Mouse (Mus musculus) yolk sac, embryonic 10.5 days (tissue): ENCODE measurements at regions not wholly inside any gene's neighbourhood (a gene's known extent, or its start where the extent isn't known, plus 50 kb on each side); places are given as distances from the start of the nearest gene placed in this dataset.
A peak's percentile ranks its signal among the peaks of the same experiment; 100 is the strongest.

Experiments
- DNase-seq: peaks from one replicate; pipeline ENCODE4 v3.0.0-alpha.2; 2017; ENCODE audit warnings: low spot score

- no peak for DNase-seq
Observed at GRCm38 (mm10) chr12:58581811-58582572, 312.9 kb upstream of the Clec14a start.

GRCm38 (mm10) chr12:58569056-58569455, 300.0 kb upstream of the Clec14a start:
- no peak for DNase-seq

GRCm38 (mm10) chr12:58560840-58561239, 291.8 kb upstream of the Clec14a start:
- DNase-seq, result no peak

- DNase-seq, result no peak
Observed at GRCm38 (mm10) chr12:58559833-58560232, 290.7 kb upstream of the Clec14a start.

DNA sequence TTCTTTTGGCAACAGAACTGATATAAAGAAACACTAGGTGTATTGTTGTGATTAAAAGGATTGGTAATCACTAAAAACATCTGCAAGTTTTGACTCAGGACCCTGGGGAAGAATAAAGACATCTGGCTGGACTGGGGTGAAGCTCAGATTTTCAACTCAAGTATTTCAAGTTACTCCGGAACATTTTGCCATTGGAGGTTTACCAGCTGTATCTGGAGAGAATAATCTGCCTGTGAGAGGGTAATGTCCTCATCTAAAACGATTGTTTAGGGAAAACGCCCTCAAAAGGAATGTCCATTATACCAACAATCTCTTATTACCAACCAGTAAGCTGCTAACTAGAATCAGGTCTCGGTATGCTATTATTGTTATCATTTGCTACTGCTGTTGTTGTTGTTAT, 288.2 kb upstream of the Clec14a start:
- no peak for DNase-seq

DNA sequence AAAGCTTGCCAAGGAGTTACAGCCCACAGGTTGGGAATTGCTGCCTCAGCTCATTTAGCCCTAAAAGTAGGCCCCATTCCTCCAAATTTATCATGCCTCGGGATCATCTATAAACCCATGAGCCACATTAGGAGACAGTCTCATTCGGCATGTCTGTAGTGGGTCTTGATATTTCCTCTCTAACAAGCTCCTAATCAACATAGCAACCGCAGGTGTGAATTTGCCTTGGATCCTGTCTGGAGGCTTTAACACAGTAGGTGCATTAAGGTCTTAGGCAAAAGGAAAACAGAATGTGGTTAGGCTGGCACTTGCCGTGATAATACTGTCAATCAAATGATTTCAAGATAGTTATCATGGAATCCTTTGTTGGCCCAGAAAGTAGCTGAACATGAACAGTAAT, 287.7 kb upstream of the Clec14a start:
- no peak for DNase-seq

DNA sequence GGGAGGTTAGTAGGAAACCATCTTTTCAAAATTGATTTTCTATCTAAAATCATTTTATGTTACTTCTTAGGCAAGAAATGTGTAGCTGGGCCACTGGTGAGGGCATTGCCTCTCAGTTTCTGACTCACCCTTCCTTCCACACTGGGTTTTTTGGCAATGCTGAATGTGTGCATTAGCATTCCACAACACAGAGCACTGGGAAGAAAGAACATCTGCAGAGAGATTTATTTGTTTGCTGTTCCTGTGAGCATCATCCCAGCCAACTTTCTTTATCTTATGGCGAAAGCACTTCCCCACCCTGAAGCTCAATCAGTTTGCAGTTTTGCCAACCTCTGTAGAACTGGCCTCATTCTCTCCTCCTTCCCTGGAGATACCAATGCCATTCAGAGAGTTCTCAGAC, 287.0 kb upstream of the Clec14a start:
- DNase-seq, result no peak

DNA sequence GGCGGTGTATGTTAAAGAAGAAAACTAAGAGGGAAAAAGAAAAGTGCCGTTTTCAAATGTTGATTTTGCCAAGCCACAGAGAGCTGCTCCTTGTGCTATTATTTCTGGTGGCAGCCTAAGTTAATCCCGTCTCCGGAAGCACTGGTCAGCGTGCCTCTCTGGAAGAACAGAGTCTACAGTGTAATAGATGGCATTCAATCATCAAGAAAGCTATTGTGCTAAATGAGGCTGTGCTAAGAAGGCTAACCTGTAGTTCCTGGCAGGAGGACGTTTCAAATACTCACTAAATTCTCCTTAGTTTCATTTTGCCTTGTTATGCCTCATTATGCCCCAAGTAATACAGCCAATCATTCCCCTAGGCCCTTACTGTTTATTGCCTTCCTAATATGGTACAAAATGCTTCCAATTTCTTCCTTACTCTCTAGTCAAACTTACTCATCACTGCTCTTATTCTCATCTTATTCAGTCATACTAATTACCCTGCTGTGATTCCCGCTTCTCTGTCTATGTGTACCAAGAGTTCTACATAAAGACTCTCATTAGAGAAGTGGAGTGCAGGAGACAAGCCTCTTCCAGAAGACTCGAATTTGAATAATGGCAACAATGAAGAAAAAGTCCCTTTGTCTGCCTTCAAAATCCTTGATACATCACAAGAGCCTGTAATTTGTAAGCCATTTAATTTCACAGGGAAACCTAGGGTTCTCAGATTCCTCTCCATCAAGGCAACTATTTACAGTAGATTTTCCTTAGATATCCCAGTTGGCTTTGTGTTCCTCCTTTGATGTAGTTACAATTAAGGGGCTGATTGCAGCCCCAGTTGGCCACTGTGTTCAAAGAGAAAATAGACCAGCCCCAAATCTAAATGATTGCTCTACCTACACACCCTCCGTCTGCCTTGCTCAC, 282.0 kb upstream of the Clec14a start:
- DNase-seq, result no peak

- no peak for DNase-seq
Observed at GRCm38 (mm10) chr12:58545832-58546538, 276.9 kb upstream of the Clec14a start.

DNA sequence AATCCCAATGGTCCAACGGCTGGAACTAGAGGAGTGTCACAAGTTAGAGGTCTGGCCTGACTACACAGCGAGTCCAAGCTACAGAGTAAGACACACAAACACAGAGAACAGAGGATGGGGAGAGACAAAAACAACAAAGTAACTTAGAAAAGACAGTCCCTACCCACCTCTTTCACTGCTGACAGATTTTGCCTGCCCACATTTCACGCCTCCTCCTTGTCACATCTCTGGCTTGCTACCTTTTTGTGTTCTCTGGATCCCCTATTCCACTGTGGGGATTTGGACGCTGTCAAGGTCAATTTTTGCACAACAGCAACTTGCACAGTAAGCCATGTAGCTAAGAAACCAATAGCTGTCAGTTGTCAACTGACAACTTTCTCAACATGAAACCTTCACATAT, 275.8 kb upstream of the Clec14a start:
- no peak for DNase-seq

DNA sequence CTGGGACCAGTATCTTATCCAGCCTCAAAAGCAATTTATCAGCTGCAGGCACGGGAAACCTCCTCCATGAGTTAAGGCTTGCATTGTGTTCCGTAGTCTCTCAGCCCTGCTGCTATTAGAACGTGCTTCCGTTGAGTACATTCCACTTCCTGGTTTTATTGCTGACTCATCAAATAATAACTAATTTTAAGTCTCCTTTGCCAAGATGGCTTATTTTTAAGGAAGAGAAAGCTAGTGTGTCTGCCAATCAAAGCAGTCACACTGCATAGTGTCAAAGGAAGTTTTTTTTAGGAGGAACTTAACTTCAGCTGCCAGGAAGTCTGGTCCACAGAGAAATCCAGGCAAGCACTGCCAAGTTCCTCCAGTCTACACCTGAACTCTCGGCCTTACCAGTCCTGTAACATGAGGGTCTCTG, 269.2 kb upstream of the Clec14a start:
- peak; percentile 12 for DNase-seq

DNA sequence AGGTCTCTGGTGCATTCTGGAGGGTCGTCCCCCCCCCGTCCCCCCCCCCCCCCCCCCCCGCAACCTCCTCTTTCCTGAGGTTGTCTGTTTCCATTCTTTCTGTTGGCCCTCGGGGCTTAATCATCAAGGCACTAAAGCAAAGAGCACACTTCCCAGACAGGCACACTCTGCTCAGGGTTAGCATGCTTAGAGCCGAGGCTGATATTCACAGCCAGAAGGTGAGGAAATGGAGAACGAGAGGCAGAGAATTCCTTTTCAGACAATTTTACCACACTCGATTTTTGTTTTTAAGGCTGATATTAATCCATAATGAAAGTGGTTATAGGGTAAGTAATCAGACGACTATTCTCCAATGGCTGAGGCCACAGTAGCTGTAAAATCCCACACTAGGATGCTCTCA, 268.7 kb upstream of the Clec14a start:
- no peak for DNase-seq

GRCm38 (mm10) chr12:58536381-58536992, 267.4 kb upstream of the Clec14a start:
- no peak for DNase-seq

- DNase-seq, result no peak
Observed at GRCm38 (mm10) chr12:58530306-58530705, 261.2 kb upstream of the Clec14a start.

GRCm38 (mm10) chr12:58516800-58517199, 247.7 kb upstream of the Clec14a start:
- no peak for DNase-seq

GRCm38 (mm10) chr12:58513951-58514350, 244.9 kb upstream of the Clec14a start:
- no peak for DNase-seq

DNA sequence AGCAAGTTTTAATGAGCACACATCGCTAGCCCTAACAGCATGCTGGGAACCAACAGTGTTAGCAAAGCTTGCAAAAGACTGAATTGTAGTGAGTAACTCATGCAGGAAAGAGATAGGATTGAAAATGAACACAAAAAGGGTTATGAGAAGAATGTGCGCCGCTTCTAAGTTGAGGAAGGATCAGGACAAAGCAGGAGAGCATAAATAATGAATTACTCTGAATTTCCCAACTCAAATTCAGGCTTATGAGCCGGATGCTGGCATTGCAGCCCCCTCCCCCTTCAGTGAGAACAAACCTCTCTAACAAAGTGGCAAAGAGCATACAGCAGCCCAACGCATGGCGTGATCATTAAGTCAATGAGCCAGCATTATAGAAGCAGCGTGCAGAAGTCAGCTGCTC, 243.6 kb upstream of the Clec14a start:
- no peak for DNase-seq

DNA sequence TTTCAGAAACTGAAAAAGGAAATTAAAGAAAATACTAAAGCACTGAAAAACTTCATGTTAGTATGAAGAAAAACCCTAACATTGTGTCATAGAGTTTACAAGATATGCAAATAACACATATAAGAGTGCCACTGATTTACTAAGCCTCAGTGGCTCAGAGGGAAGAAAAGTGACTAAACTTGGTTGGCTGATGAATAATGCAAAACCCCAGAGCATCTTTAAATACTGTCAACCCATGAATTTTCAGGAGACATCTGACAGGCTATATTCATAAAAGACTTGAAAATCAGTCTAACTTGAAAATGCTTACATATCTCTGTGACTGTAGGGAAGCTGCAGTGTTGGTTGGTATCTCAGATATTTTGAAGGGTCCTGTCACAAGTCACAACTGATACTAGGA, 235.2 kb upstream of the Clec14a start:
- no peak for DNase-seq

GRCm38 (mm10) chr12:58474181-58474580, 205.1 kb upstream of the Clec14a start:
- DNase-seq, result no peak

GRCm38 (mm10) chr12:58473511-58473910, 204.4 kb upstream of the Clec14a start:
- no peak for DNase-seq

- DNase-seq, result no peak
Observed at GRCm38 (mm10) chr12:58460465-58460864, 191.4 kb upstream of the Clec14a start.

DNA sequence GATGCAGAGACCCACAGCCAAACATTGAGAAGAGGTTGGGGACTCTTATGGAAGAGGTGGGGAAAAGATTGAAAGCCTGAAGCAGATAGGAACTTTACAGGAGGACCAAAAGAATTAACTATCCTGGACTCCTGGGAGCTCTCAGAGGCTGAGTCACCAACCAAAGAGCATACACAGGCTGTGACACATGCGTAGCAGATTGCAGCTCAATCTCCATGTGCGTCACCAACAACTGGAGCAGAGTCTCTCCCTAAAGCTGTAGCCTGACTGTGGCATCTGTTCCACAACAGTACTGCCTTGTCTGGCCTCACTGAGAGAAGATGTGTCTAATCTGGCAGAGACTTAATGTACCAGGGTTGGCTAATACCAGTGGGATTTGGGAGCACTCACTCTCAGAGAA, 185.7 kb upstream of the Clec14a start:
- no peak for DNase-seq
